Mouse (Mus musculus) testis, postnatal 10 days (tissue): ENCODE results near the gene Crtac1.

Experiments used
- DNase-seq: peaks from one replicate; pipeline ENCODE4 v3.0.0; 2021; ENCODE audit warnings: low spot score

Crtac1 gene

DNA sequence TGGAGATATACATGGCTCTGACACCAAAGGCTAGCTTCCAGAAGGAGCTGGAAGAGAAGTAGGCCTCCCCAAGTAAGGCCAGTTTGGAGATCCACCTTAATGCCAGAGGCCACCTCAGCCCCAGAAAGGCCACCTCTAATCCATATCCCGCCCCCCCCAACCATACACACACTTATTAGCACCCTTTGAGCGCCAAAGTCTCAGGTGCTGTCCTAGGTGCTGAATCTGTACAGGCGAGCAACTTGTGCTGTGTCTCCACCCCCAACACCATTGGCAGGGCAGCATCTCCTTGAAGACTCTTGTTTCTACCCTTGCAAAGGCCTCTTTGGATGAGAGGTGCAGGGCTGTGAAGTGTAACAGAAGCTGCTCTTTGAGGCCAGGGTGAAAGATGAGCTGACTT lies 6.4 kb downstream of the Crtac1 start:
- peak; percentile 57 for DNase-seq

DNA sequence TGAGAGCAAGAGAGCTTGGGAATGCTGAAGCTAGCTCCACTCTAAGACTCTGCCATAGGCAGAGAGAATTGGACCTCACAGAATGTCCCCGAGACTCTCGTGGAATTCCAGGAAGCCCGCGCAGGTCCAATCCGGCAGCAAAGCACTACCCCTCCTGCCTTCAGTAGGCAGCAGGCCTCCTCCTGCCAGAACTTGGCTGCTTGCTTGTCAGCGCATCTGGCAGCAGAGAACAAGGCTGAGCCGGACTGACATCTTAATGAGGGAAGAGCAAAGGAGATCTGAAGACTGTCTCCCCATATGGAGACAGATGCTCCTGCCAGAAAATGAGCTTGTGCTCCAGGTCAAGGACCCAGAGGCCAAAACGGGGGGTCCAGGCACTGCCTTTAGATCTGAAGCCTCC lies 16.5 kb downstream of the Crtac1 start:
- DNase-seq = no peak

DNA sequence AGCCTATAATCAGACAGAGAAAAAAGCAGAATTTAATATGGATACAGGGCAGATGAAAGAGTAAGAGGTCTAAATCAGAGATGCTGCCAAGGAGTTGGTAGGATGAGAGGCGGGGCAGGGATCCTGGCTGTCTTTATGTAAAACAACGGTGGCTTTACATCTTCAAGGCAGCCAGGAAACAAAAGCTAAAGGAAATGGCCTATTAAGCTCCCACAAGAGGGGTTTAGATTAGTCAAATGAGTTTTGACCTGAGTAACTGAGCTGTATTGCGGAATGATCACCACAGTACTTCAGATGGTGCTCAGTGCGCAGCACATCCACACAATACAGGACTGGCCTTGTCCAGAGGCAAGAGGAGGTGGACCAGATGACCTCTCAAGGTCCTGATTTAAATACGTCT lies 21.7 kb downstream of the Crtac1 start:
- DNase-seq = no peak

DNA sequence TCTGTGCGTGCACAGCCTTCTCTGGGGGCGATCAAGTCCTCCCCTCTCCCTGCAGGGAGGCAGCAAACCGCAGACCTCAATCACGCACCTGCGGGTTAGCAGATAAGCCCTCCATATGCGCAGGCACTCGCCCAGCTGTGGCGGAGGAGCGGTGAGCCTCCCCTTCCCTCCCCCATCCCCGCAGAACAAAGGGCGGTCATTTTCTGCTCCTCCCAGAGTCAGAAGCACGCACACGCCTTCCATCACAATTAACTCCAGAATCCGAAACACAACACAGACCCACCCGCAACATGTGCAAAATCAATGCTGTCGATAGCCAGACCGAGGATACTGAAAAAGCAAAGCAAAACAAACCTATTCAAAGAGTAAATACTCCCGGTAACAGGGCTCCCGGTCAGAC lies 22.4 kb downstream of the Crtac1 start:
- no peak for DNase-seq

DNA sequence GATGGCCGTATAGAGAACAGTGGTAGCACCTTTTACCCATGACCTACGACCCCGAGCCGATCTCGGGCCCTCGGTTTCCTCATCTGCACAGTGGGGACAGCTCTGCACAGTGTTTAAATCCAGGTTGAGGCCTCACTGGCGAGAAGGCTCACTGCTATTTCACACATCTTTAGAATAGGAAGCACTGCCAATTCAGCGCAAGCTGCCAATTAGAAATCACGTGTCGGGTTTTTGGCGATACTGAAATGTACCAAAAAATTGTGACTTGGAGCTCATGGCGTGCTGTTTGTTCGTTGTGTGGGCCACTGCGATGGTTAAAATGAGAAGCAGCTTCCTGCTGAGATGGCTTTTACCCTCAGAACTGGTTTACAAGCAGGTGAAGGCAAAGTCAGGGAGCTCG lies 27.2 kb downstream of the Crtac1 start:
- DNase-seq = no peak

DNA sequence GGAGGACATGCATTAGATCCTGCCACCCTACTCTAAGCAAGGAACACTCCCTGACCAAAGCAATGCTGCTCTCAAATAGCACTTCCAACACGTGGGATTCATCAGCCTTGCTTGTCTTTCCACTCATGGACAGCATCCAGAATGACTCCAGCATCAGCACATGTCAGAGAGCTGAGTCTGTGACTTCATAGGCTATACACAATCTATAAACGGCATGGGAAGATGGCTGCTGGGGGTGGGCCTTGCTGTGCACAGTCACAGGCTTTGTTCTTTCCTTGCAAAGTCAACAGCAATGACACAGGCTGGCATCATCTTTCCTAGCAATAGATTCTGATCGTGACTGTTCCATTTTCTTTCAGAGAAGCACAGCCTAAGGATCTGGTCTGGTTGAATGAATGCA lies 31.6 kb downstream of the Crtac1 start:
- DNase-seq = no peak

DNA sequence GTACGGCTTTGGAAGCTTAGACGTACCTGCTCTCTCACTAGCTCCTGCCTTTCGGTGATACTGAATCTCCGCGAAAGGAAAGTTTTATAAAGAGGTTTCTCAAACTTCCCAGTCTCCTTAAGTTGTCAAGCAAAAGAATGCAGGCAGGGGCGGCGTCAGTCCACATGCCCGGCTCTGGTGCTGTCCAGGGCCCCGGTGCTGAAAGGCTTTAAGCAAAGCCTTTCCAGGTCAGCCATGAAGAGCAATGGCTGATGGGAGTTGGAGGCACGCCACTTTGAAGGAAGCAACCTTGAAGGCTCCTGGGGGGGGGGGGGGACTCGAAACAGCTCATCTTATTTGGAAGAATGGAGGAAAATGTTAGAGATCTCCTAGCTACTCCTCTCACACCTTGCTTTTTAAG lies 34.3 kb downstream of the Crtac1 start:
- peak; percentile 81 for DNase-seq

DNA sequence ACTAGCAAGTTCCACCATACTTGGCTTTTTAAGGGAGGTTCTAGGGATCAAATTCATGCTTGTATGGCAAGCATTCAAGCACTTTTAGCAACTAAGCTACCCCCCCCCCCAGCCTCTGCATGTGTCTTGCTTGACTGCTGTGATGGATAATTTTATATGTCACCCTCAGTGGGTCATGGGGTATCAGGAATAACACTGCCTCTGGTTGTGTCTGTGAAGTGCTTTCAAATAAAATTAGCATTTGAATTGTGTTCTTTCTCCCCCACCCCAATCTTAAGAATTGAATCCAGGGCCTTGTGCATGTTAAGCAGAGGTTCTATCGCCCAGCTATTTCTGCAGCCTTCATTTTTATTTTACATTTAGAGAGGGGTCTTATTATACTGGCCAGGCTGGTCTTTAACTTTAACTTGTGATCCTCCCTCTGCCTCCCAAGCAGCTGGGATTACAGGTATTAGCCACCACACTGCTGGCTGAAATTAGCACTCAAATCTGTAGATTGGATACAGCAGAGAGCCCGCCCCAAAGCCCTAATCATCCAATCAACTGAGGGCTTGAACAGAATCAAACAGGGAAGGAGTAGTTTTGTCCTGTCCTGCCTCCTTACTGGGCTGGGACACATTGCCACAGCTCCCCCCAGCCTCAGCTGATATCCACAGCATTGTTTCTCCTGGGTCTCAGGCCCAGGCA lies 36.6 kb downstream of the Crtac1 start:
- no peak for DNase-seq

DNA sequence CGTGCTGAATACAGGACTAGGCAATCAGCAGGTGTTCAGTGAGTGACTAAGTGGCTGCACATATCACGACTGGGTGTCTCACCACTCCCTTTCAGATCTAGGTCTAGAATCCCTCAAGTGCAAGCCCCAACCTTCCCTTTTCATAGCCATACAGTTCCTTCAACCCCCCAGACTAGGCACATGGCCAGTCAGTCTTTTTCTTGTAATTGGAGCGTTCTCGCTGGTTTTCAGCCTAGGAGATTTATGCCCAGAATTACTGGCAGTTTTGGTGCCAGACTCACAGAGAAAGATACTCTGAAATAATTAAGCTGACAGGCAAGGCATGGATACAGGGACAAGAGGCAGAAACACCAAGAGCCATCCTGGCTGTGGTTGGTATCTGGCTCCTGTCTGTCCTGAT lies 37.7 kb downstream of the Crtac1 start:
- DNase-seq = no peak

DNA sequence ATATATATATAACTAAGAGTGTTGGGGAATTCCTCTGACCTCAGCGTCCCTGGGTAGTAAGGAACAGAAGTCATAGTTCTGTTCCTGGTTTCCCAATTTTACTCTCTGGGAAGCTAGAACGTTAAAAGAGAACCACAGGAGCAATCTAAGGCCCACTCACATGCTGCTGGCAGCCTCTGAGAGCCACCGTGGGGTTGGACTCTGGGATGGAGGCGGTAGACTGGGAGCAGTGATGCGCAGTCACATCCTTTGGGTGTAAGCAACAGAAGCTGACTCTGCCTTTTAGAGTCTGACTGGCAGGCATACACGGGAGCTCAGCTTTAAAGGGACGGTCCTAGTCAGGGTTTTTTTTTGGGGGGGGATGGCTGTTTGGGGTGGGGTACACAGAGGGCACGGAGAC lies 39.5 kb downstream of the Crtac1 start:
- no peak for DNase-seq

DNA sequence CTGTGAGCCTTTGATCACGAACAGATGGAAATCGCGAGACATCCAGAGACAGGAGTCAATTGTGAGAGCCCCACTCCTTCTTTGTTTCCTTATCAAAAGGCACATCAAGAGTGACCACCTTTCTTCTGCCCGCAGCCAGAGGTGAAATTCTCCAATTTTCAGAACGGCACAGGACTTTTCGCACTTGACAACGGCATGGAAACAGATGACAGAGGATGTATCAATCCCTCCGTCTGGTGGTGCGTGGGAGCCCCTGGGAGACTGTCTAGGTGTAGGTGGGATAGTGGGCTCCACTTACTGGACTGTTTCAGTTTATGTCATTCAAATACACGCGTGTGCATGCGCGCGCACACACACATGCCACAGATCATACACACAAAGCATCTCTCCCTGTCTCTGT lies 42.0 kb downstream of the Crtac1 start:
- DNase-seq = no peak

DNA sequence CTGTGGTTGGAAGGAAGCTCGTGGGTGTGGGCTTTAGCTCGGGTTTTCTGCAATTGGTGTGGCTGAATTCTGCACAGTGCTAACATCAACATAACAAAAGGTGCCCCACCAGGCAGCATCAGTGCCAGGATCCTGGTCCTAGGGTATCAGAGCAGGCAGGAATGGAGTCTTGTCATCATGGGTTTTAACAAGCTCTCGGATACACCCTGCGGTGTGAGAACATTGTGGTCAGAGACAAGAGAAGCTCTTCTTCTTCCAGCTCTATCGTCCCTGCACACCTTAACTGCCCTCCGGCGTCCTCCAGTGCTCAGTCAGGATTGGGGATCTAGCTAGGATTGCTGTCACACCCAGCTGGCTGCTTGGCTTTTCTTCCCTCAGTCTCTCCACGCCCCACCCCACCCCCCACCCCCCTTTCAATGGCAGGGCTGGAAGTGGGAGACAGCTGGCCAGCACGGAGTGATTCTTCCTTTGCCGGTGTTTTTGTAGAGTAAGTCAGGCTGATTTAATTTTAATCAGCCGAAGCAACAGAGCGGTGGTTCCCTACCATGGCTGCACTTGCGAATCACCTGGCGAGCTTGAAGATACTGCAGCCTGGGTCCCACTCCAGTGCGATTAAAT lies 46.5 kb downstream of the Crtac1 start:
- no peak for DNase-seq

DNA sequence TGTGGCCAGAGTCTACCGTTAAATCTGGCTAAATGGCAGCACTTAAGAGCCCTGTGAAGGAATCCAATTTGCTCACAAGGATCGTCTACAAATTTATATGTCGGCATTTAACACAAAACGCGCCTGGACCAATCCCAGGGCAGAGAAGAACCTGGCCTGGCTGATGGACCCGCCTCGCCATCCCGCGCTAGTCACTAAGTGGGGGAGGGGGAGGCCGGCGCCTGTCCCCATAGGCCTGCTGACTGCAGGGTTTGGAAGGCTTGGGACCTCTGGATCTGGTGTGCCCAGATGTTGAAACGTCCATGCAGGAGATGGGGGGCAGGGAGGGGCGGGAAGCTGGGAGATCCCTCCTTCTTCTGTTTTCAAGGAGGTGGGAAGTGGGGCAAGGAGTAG lies 50.6 kb downstream of the Crtac1 start:
- no peak for DNase-seq

DNA sequence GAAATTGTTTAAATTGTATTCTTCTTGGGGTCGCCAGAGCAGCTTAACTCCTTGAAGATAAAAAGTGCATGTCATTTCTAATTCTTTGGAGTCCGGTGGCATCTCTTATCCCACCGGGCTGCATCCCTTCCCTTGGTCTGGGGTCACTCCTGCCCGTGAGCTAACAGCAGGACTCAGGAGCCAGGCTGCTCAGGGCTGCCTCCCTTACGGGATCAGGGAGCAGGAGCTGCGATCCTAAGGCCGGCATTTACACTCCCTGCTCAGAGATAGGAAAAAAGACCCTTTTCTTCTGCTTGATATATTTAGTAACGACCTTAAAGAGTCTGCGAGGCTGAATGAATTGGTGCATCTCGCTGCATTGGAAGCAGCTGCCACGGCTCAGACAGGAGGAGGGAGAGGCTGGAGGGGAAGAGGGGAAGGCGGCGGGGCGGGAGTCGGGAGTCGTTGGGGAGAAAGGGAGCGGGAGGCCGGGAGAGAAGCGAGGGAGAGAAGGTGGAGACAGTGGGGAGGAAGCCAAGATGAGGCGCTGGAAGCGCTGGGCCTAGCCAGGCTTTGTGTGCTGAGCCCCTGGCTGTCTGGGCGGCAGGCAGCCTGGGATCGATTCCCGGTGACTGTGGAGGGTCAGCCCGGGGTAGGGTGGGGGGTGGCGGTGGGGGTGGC lies 51.1 kb downstream of the Crtac1 start:
- peak; percentile 46 for DNase-seq

DNA sequence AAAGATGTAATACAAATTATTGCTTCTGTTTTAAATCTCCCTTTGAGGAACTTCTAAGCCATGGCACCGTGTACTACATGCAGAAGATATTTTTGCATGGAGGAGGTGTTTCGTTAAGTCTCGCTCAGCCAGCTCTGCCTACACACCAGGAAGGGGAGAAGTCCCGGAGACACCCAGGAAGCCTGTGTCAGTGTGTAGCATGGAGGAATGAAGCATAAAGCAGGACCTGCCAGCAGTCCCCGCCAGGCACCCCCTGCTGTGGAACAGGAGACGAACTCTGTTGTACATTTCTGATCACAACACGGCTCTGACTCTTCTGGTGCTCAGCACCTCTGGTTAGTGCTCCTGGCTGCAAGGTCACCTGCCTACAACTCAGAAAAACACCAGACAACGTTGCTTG lies 51.8 kb downstream of the Crtac1 start:
- no peak for DNase-seq

DNA sequence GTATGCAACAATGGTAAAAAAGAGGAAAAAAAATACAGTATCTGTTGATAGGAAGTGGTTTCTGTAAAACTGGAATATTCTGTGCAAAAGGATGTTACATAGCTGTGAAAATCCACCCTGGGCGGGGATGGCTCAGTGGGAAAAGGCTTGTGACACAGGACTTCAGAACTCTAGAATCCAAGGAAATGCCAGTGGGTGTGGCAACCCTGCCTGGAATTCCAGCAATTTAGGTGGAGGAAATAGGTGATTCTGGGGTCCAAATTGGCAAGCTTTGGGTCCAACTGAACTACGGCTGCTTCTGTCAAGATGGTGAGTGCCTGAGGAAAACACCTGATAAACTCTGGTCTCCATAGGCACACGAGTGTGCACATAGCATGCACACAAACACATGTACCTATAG lies 54.4 kb downstream of the Crtac1 start:
- DNase-seq = no peak

DNA sequence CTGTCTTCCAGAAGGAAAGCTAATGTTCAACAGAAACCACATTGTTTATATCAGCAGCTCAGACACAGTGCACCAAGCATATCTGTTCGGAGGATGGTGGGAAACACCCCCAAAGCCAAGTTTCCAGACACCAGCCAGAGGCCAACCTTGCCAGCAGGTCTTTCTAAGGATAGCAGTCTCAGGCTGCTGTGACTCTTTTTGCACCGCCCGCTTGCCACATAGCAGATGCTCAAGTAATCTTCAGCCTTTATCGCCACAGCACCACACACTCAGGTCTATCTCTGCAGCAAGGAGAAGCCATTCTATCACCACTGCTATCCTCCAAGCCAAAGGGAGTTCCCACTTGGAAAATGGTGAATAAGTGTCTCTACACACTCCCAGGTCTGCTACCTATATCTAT lies 68.0 kb downstream of the Crtac1 start:
- no peak for DNase-seq

DNA sequence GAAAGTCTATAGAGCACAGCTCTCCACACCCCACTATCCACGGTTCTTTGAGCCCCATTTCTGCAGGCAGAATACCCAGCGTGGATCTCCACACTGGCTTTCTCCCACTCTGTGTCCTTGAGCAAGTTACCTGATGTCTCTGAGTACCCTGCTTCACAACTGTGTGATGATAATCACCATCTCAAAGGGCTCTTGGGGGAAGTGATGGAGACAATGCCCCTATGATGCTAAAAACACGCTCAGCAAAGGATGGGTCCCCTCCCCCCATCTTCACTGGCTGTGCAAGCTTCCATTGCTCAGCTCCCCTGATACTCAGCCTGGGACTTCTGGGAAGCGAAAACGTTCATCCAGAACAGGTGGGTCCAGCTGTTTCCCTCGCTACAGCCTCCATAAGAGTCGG lies 73.2 kb downstream of the Crtac1 start:
- no peak for DNase-seq

DNA sequence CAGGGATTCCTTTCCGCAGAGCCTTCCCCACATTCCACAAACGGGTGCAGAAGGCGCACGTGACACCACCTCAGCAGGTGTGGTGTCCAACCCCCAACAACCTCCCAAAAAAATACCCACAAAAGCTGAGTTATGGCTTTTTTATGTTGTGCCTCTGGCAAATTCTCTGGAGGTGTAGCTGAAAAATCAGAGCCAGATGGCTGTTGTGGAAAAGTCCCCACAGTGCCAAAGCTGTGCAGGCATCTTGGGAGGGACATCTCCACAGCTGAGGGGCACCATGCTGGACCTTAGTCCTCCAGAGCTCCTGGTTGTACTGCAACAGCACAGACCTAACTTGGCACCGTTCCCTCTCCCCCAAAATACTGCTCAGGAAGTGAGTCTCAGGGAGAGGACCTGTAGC lies 74.7 kb downstream of the Crtac1 start:
- DNase-seq = no peak

DNA sequence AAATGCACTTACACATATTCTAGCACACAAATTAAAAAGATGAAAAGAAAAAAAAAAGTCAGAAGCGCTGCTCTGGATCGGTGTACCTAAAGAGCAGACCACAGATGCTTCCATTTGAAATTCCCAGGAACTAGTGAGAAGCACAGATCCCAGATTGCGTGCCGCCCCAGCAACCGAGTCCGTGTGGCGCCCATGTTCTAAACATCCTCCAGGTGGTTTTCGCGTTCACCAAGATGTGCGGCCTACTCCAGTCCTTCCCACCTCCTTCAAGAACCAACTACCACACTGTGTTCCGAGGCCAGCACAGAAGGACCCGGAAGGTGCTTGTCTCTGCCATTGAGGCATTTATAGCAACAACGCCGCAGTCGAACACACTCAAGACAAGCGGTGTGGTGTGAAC lies 76.1 kb downstream of the Crtac1 start:
- DNase-seq = no peak

DNA sequence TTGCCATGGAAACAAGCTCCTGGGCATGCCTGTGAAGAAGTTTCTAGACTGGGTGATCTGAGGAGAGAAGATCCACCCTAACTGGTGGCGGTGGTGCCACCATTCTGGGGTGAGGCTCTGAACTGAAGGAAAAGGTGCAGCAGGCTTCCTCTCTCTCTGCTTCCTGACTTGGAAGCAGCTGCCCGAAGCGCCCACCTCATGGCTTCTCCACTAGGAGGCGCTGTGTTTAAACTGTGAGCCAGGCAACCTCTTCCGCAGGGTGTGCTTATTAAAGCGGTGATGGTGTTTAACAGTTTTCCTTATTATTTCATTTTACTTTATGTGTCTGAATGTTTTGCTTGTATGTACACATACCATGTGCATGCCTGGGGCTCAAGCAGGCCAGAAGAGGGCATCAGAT lies 90.4 kb downstream of the Crtac1 start:
- peak; percentile 62 for DNase-seq

DNA sequence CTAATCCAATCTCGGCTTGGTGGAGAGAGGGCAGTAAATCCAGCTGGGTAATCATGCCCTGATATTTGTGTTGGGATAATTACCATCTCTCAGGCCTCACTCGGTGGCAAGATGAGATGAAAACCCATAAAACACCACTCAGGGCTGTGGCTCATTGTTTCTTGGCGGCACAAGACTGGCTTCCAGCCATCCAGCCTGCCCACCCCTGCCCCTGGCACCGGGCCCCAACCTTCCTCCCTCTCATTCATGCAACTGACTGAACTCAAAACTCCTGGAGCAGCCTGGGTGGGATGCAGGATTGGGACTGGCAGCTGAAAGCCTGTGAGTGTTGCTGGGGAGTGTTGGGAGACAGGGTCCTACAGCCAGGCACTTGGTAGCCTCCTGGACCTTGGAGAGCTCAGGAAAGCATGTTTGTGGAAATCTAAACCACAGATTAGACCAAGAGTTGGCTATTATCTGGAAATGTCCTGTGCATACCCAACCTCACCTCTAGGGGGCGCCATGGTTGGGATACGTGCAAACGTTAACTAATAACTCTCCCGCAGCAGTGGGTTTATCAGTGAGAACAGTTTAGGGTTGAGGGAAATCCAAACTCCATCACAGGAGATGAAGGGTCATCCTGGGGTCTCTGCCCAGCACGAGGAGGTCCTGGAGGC lies 99.4 kb downstream of the Crtac1 start:
- DNase-seq = no peak

DNA sequence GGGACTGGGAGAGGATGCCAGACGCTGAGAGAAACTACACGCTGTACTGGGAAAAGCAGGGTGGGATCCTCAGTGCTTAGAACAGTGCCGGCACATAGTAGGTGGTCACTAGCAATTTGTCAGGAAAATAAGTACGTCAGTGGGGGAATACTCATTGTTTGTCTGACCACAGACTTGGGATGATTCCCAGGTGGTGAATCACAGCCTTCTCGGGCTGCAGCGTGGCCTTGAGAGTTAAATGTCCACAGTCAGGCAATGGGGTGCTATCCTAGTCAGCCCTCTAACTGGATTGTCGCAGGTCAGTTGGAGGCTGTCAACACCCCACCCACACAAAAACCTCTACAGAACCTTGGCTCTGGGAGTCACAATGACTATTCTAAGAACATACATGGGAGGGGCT lies 100.1 kb downstream of the Crtac1 start:
- DNase-seq = no peak
